Mouse (Mus musculus): Measurements from ENCODE around the gene Speer4f1. TPM values are rescaled to one million over a fixed set of nuclear protein-coding genes. Genes with fewer than 3 reads are reported as not detected.

Speer4f1 gene
- polyA plus RNA-seq, 1 experiment from 2014 or later = not detected

- Histone ChIP-seq H3K27me3 (ENCODE audit: control insufficient read depth, insufficient read depth, low read length) (no peaks in the 10 kb centered on the region), H3K36me3 (replicated peaks; ENCODE audit: control insufficient read depth, insufficient read depth) (no peaks in the 10 kb centered on the region), H3K9me3 (ENCODE audit: control insufficient read depth, low read length) (no peaks in the 10 kb centered on the region), H3K4me3 (replicated peaks; ENCODE audit: low read length) (no peak overlapping the region), H3K27ac (no peak overlapping the region), H3K4me2 (replicated peaks) (no peak overlapping the region), H3K9ac (no peak overlapping the region), H3K4me1 (replicated peaks; ENCODE audit: control insufficient read depth, insufficient read depth, low read length) (no peaks in the 10 kb centered on the region)
- 93% methylated on average over 1 of the region's 1 CpGs for WGBS
- DNase-seq (ENCODE audit: low spot score) (no peak), ATAC-seq (ENCODE audit: low FRiP score) (no peak)
Measured at GRCm38 (mm10) chr5:17476476-17476875, 578 bp downstream of the Speer4f1 start.

- H3K4me2 ChIP-seq (replicated peaks) = no peak overlapping the region
Measured at GRCm38 (mm10) chr5:17489894-17490293, 14.0 kb downstream of the Speer4f1 start.

GRCm38 (mm10) chr5:17495616-17496015, 19.7 kb downstream of the Speer4f1 start:
- no peak for DNase-seq (ENCODE audit: low spot score)
- 91% methylated on average over 2 of the region's 2 CpGs for WGBS
- Histone ChIP-seq H3K9ac (no peak overlapping the region), H3K27ac (no peak overlapping the region), H3K36me3 (replicated peaks; ENCODE audit: control insufficient read depth, insufficient read depth) (no peaks in the 10 kb centered on the region), H3K9me3 (ENCODE audit: control insufficient read depth, low read length) (no peaks in the 10 kb centered on the region), H3K4me3 (replicated peaks; ENCODE audit: low read length) (no peak overlapping the region), H3K27me3 (ENCODE audit: control insufficient read depth, insufficient read depth, low read length) (no peaks in the 10 kb centered on the region), H3K4me2 (replicated peaks) (no peak overlapping the region), H3K4me1 (replicated peaks; ENCODE audit: control insufficient read depth, insufficient read depth, low read length) (peaks cover 8% of the 10 kb centered on the region; the same call in 1 of the 2 replicates)
- ATAC-seq (ENCODE audit: low FRiP score) = no peak

More at GRCm38 (mm10) chr5:17489894-17490293, 14.0 kb downstream of the Speer4f1 start:
- Histone ChIP-seq H3K4me1 (replicated peaks; ENCODE audit: control insufficient read depth, insufficient read depth, low read length) (no peaks in the 10 kb centered on the region), H3K4me3 (replicated peaks; ENCODE audit: low read length) (no peak overlapping the region), H3K27me3 (ENCODE audit: control insufficient read depth, insufficient read depth, low read length) (no peaks in the 10 kb centered on the region), H3K9me3 (ENCODE audit: control insufficient read depth, low read length) (no peaks in the 10 kb centered on the region), H3K27ac (no peak overlapping the region), H3K36me3 (replicated peaks; ENCODE audit: control insufficient read depth, insufficient read depth) (no peaks in the 10 kb centered on the region), H3K9ac (no peak overlapping the region)
- DNase-seq (ENCODE audit: low spot score) = no peak
- WGBS = 86% methylated on average over 1 of the region's 1 CpGs
- ATAC-seq (ENCODE audit: low FRiP score) = no peak

GRCm38 (mm10) chr5:17496650-17497049, 20.8 kb downstream of the Speer4f1 start:
- Histone ChIP-seq H3K9ac (no peak overlapping the region), H3K27me3 (ENCODE audit: control insufficient read depth, insufficient read depth, low read length) (no peaks in the 10 kb centered on the region), H3K4me3 (replicated peaks; ENCODE audit: low read length) (no peak overlapping the region), H3K27ac (no peak overlapping the region), H3K4me2 (replicated peaks) (no peak overlapping the region), H3K36me3 (replicated peaks; ENCODE audit: control insufficient read depth, insufficient read depth) (no peaks in the 10 kb centered on the region), H3K4me1 (replicated peaks; ENCODE audit: control insufficient read depth, insufficient read depth, low read length) (peaks cover 8% of the 10 kb centered on the region; the same call in 1 of the 2 replicates), H3K9me3 (ENCODE audit: control insufficient read depth, low read length) (no peaks in the 10 kb centered on the region)
- ATAC-seq (ENCODE audit: low FRiP score) = no peak
- WGBS = 90% methylated on average over 5 of the region's 5 CpGs
- no peak for DNase-seq (ENCODE audit: low spot score)

GRCm38 (mm10) chr5:17499873-17500329, 24.0 kb downstream of the Speer4f1 start:
- Histone ChIP-seq H3K4me3 (replicated peaks; ENCODE audit: low read length) (no peak overlapping the region), H3K9me3 (ENCODE audit: control insufficient read depth, low read length) (no peaks in the 10 kb centered on the region), H3K27me3 (ENCODE audit: control insufficient read depth, insufficient read depth, low read length) (no peaks in the 10 kb centered on the region), H3K4me2 (replicated peaks) (no peak overlapping the region), H3K9ac (no peak overlapping the region), H3K4me1 (replicated peaks; ENCODE audit: control insufficient read depth, insufficient read depth, low read length) (peaks cover 8% of the 10 kb centered on the region; the same call in 1 of the 2 replicates), H3K36me3 (replicated peaks; ENCODE audit: control insufficient read depth, insufficient read depth) (no peaks in the 10 kb centered on the region), H3K27ac (no peak overlapping the region)
- 38% methylated on average over 1 of the region's 1 CpGs for WGBS
- DNase-seq (ENCODE audit: low spot score) (no peak), ATAC-seq (ENCODE audit: low FRiP score) (peak; percentile 67)

GRCm38 (mm10) chr5:17500866-17501265, 25.0 kb downstream of the Speer4f1 start:
- no peak overlapping the region for H3K4me3 ChIP-seq (replicated peaks; ENCODE audit: low read length)
- no peaks in the 10 kb centered on the region for H3K36me3 ChIP-seq (replicated peaks; ENCODE audit: control insufficient read depth, insufficient read depth)
- H3K27ac ChIP-seq = no peak overlapping the region
- DNase-seq (ENCODE audit: low spot score) (no peak), ATAC-seq (ENCODE audit: low FRiP score) (peak; percentile 38; the same call in 1 of the 2 replicates)
- 19% methylated on average over 1 of the region's 1 CpGs for WGBS
- peaks cover 8% of the 10 kb centered on the region; the same call in 1 of the 2 replicates for H3K4me1 ChIP-seq (replicated peaks; ENCODE audit: control insufficient read depth, insufficient read depth, low read length)
- H3K9me3 ChIP-seq (ENCODE audit: control insufficient read depth, low read length) = no peaks in the 10 kb centered on the region
- H3K9ac ChIP-seq = no peak overlapping the region
- H3K27me3 ChIP-seq (ENCODE audit: control insufficient read depth, insufficient read depth, low read length) = no peaks in the 10 kb centered on the region
- no peak overlapping the region for H3K4me2 ChIP-seq (replicated peaks)

- Histone ChIP-seq H3K4me2 (replicated peaks) (no peak overlapping the region), H3K4me1 (replicated peaks; ENCODE audit: control insufficient read depth, insufficient read depth, low read length) (no peaks in the 10 kb centered on the region), H3K27me3 (ENCODE audit: control insufficient read depth, insufficient read depth, low read length) (no peaks in the 10 kb centered on the region), H3K27ac (no peak overlapping the region), H3K36me3 (replicated peaks; ENCODE audit: control insufficient read depth, insufficient read depth) (no peaks in the 10 kb centered on the region), H3K9me3 (ENCODE audit: control insufficient read depth, low read length) (no peaks in the 10 kb centered on the region), H3K9ac (no peak overlapping the region), H3K4me3 (replicated peaks; ENCODE audit: low read length) (no peak overlapping the region)
- no peak for DNase-seq (ENCODE audit: low spot score)
- ATAC-seq (ENCODE audit: low FRiP score) = no peak
Measured at GRCm38 (mm10) chr5:17505540-17505939, 29.6 kb downstream of the Speer4f1 start.

- no peak overlapping the region for H3K9ac ChIP-seq
- DNase-seq (ENCODE audit: low spot score) (no peak), ATAC-seq (ENCODE audit: low FRiP score) (no peak)
- no peak overlapping the region for H3K4me3 ChIP-seq (replicated peaks; ENCODE audit: low read length)
- no peak overlapping the region for H3K27ac ChIP-seq
- no peak overlapping the region for H3K4me2 ChIP-seq (replicated peaks)
- no peaks in the 10 kb centered on the region for H3K36me3 ChIP-seq (replicated peaks; ENCODE audit: control insufficient read depth, insufficient read depth)
- no peaks in the 10 kb centered on the region for H3K9me3 ChIP-seq (ENCODE audit: control insufficient read depth, low read length)
- no peaks in the 10 kb centered on the region for H3K27me3 ChIP-seq (ENCODE audit: control insufficient read depth, insufficient read depth, low read length)
- no peaks in the 10 kb centered on the region for H3K4me1 ChIP-seq (replicated peaks; ENCODE audit: control insufficient read depth, insufficient read depth, low read length)
- WGBS = 79% methylated on average over 3 of the region's 3 CpGs
Measured at GRCm38 (mm10) chr5:17508038-17508437, 32.1 kb downstream of the Speer4f1 start.

Measured in hindbrain, embryonic 14.5 days (tissue).